Mouse (Mus musculus) adrenal gland (tissue): ENCODE measurements around the gene Cntn1.

Source experiments
- intact Hi-C: fragments of 180-260 bp; cut with DNase I; formaldehyde crosslinking; loops from one replicate; pipeline ENCODE4 v1.15.1; 2025

The Cntn1 gene

DNA sequence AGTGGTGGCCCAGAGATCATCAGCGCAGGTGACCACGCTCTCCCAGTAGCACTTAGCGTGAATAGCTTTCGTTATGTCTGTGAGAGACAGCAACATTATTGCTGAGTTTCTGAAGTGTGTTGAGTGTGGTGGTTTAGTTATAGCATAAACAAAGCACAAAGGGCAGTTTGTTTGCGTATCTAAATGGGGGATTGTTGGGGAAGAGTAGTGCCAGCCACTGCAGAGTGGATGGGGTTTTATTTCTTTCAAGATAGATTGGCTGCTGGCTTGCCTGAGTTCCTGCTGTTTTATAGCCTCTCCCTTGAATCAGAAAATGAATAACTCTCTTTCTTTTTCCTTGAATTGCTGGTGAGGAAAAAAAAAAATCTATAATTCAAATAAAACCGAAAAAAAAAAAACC, 86.1 kb downstream of the Cntn1 start:
- intact Hi-C loops: no loop called here

DNA sequence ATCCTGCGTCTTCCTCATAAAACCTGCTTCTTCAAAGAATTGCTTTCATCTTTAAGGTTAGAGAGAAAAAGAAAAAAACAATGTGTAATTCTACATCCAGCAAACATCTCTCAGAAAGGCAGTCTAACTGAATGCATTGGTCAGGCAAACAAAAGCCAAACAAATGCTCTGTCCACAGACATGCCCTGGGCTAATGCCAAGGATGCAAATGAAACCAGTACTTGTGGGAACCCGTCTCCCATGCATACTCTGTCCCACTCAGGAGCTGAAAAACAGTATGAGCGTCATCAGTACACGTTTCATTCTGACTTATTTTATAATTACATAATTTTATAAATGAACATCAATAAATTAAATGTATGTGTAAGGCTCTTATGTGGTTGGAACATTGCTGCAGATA, 91.0 kb downstream of the Cntn1 start:
- intact Hi-C loops: no loop called here

DNA sequence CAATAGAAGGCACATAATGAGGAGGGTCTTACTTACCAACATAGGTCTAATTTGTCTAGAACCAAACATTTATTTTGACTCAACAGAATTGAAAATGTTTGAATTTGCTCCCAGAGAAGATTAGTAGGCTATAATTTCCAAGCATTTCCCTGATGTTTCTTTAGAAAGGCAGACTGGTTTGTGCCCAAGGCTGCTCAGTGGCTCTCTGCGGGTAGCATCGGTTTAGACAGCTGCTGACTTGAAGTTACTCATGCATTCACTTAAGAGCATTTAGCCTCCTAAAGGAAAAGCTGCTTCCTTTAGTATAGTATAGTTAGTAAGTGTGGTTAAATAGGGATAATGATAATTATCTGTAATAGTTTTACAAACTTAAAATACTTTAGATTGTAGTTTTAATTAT, 104.0 kb downstream of the Cntn1 start:
- intact Hi-C loops: no loop called here

GRCm38 (mm10) chr15:92160855-92161162, 109.8 kb downstream of the Cntn1 start:
- intact Hi-C loops: no loop called here

- intact Hi-C loops: no loop called here
Measured at GRCm38 (mm10) chr15:92161163-92162025, 110.4 kb downstream of the Cntn1 start.

GRCm38 (mm10) chr15:92162835-92163234, 111.9 kb downstream of the Cntn1 start:
- intact Hi-C loops: no loop called here

DNA sequence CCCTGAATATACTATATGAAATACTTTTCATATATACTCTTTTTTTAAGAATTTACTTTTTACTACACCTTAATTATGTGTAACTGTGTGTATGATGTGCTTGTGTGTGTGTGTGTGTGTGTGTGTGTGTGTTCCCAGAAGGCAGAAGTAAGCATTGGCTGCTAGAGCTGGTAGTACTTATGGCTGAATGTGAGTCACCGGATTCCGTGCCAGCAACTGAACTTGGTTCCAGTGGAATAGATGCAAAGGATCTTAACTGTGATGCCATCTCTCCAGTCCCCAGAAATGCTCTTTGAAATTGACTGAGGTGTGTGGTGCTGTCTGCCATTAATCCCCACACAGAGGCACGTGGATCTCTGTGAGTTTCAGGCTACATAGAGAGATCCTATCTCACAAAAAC, 113.2 kb downstream of the Cntn1 start:
- intact Hi-C loops: no loop called here

DNA sequence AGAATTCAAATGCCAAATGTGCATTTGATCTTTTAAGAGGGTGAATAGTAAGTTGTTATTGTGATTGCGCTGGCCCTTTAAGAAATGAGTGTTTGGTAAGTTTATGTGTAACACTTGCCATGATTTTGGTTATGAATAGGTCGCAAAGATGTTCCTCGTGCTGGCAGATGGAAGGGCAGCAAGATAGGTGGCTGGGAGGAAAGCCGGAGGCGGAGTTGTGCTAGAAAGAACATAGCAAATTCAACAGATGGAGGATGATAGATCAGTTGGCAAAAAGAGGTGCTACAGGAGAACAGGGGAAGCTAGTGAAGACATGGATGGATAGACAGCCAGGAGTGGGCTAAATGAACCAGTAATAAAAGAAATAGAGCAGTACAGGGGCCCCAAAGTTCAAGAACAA, 115.3 kb downstream of the Cntn1 start:
- intact Hi-C loops: no loop called here

DNA sequence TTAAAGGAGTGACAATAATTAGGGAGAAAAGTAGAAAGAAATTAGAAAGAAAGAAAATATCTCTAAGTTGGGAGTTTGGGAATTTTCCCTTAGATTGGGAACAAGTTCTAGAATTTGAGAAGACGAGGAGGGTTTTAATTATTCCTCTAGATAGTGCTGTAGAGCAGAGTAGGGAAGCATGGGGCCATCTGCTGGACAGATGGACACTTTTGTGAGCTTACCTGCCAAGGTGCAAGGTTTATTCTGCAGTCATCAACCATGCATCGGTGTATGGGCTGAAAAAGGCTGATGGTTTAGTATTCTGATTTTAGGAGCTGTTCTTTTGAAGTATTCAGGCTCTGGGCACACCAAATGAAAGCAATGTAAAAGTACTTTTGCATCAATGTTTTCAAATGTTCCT, 124.8 kb downstream of the Cntn1 start:
- intact Hi-C loops: no loop called here

DNA sequence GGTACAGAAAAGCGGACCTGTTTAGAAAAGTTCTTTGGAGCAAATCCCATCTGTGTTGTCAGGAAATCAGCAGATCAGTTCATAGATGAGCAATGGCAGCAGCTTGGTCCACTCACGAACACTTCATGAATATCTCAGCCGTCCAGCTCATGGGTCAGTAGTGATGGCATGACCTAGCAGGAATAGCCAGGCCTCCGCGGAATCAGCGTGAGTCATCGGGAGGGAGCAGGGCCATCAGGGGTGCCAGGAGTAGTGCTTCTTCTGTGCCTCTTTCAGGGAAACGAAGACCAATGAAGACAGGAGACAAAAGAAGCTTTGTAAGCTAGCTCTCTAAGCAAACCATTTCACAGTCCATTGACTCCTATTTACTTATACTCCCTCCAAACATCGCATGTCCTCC, 126.4 kb downstream of the Cntn1 start:
- intact Hi-C loops: no loop called here

GRCm38 (mm10) chr15:92185484-92185883, 134.5 kb downstream of the Cntn1 start:
- intact Hi-C loops: no loop called here

DNA sequence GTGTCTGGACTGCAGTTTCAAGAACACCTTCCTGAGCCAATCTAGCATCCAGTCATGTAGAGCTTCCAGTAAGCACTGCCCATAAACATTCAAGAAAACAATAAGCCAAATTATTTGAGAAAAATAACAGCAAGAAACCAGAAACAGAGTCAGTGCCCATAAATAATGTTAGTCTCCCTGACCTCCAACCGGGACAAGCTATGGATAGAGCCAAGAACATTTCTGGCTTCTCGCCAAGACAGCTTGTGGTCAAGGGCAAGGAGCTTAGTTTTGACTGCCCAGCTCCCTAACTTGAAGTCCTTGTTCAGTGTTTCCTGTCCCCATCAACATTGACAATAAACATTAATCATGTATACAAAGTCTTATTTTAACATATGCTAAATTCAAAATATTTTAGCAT, 139.0 kb downstream of the Cntn1 start:
- intact Hi-C loops: no loop called here

DNA sequence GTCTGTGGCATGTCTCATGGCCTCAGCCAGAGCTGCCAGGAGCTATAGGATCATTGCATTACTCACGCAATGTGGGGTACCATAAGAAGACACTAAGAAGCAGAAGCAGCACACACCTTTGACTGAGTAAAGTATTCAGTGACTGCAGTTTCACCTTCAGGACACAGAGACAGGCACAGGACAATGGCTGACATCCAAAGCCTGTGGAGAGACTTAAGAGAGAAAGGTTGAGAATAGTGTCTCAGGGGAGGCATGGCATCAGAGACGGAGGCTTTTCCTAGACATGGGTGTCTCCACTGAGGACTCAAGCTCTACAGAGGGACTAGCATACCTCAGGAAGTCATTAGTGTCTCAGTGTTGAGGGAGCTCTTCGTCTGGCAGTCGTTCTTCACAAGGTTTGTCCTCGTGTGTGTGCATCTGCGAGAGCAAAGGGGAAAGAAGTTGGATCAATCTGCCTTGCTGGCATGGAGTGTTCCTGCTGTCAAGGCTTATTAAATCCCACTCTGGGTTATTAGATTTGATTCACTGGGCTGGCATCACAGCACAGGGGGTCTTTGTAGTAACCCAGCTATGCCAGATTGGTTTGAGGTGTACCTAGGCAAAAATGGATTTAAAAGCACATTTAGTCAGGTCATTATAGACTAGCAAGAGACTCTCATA, 149.5 kb downstream of the Cntn1 start:
- intact Hi-C loops: no loop called here

- intact Hi-C loops: no loop called here
Measured at GRCm38 (mm10) chr15:92206695-92207094, 155.7 kb downstream of the Cntn1 start.

DNA sequence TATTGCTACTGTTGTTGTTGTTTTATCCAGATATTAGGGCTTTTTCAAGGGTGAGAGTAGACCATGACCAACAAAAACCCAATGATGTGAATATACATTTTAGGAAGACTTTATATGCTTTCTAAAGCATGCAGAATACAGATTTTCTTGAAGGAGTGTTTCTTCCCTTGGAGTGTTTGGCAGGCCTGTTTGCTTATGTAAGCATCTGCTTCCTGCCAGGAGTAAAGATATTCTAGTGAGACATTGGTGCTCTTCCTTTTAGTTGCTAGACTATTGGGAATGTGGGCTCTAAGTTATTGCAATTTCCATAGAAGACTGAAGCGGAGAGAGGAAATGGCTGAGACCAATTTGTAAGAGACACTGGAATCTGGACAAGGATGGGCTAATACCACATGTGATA, 158.8 kb downstream of the Cntn1 start:
- intact Hi-C loops: no loop called here

DNA sequence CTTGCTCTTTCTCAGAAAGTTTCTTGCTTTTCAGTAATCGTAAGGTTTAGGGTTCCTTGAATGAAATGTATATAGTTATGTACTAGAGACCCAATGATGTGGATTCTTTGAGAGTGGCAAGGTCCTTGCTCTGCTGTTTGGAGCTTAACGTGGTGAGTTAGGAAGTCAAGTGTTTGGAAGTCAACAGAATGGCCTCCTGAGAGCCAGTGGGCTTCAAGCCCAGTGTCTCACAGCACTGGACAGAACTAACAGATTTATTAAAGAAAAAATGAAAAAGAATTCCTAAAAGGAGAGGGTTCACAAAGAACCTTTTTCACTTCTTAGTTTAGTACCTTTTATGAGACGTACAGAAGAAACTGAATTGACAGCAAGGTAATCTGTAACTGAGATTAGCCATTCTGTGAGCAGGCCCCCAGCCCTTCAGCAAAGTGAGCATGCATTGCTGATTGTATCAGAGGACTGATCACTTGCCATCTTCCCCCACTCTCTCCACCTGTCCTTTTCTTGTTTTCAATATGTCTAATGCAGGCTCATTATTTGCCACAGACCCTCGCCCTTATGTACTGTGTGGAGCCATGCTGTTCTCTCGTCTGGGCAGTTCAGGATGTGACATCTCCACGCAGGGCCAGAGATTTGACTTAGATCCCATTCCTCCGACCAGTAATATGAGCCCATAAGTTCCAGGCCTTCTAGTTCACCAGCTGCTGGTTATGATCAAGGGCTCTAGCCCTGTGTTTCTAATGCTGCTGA, 159.7 kb downstream of the Cntn1 start:
- intact Hi-C loops: no loop called here

DNA sequence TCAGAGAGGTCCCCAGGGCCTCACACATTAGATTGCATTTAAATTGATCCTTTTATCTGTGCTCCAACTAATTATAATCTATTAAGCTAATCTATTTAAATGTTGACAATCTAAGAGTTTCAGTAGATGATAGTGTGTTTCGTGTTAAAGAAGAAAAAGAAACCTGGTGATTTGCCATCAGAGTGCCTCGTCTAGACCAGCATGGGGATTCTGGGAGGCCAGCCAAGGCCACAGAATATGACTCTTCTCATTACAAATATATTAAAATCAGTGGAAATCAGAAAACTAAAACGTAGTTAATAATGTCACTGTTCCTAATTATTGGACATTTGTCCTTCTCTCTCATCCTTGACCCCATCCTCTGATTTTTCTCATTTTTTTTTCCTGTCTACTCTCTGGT, 164.9 kb downstream of the Cntn1 start:
- intact Hi-C loops: no loop called here

- intact Hi-C loops: no loop called here
Measured at GRCm38 (mm10) chr15:92221446-92221845, 170.5 kb downstream of the Cntn1 start.

DNA sequence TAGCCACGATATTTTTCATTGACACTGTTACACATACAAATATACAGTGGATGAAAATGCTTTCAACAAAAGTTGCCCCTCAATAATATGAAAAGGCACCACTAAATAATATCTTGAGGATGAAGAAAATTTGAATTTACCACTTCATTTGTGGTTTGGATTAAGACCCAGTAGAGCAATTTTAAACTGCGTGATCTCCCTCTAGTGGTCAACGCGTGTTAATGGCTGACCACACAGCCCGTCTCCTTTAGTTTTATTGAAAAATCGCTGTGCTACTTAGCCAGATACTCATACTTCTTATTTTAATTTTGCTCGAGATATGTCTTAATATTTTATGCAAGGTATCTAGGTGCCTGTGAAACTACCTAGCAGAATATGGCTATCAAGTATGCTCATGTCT, 180.4 kb downstream of the Cntn1 start:
- intact Hi-C loops: loop anchor here (1.0 kb wide), 1 partner anchor 262 kb away; no protein-coding TSS in a partner anchor

DNA sequence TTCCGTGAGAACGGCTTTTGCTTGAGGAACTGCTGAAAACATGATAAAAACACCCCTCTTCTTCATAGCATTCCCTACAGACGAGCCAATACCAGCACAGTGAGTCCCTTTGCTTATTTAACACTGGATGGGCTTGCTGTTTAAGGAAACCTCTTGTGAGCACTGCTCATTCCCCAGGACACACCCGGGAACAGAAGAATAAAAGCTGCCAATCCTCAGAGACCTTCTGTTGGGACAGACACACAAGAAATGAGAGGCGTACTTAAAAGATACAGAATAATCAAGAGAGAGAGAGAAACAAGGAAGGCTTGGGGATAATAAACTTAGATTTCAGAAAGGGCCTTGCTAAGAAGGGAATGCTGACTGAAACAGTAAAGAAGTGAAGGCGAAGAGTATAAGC, 184.9 kb downstream of the Cntn1 start:
- intact Hi-C loops: no loop called here

DNA sequence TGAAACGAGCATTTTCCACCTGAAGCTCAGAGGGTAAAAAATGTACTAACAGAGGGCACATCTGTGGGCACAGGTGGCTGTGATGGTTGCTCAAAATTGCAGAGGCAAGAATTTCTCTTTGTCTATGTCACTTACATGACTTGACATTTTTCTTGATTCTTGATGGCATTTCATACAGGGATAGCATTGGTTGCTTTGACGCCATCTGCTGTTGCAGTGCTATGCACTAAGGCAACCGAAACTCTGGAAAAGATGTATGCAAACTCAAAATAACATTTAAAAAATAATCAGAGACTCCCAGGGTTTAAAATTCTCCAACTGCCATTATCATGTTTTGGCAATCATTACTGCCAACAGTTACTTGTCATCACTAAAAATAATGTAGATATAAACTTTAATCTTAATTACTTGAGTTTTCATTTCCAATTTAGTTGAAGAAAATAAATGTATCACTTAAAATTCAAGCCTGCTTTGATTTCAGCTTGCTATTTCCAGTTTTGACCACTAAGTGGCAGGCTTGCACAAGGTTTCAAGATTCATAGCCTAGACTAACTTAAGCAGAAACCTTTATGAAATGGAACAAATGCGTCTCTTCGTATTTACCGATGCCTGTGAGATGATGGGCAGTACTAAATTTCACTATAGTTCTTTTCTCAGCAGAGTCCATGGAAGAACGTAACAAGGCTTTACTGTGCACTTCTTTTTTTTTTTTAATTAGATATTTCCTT, 214.2 kb downstream of the Cntn1 start:
- intact Hi-C loops: loop anchor here (10.0 kb wide), 1 partner anchor 170 kb away; no protein-coding TSS in a partner anchor

- intact Hi-C loops: loop anchor here (10.0 kb wide), 1 partner anchor 166 kb away; no protein-coding TSS in a partner anchor
Measured at GRCm38 (mm10) chr15:92268341-92268740, 217.4 kb downstream of the Cntn1 start.
